Mouse (Mus musculus): ENCODE measurements at regions not wholly inside any gene's neighbourhood (a gene's known extent, or its start where the extent isn't known, plus 50 kb on each side); places are given as distances from the start of the nearest gene placed in this dataset.
"Not testable (repeated sequence)": the region's sequence is repeated elsewhere in the genome, so short reads cannot be mapped to it uniquely, and the experiment has no call there.

GRCm38 (mm10) chr10:33027055-33027454 lies 53.3 kb upstream of the Trdn start:
- DNase-seq: peak; percentile 32

- no peak for DNase-seq
Observed at GRCm38 (mm10) chr10:33022254-33022653, 58.1 kb upstream of the Trdn start.

GRCm38 (mm10) chr10:32984727-32985587 lies 94.7 kb upstream of the Nkain2 start:
- DNase-seq: no peak

- DNase-seq: not testable (repeated sequence)
Observed at GRCm38 (mm10) chr10:32958286-32959043, 68.2 kb upstream of the Nkain2 start.

- DNase-seq: not testable (repeated sequence)
Observed at GRCm38 (mm10) chr10:32957476-32957875, 67.2 kb upstream of the Nkain2 start.

- not testable (repeated sequence) for DNase-seq
Observed at GRCm38 (mm10) chr10:32953771-32954170, 63.5 kb upstream of the Nkain2 start.

- no peak for DNase-seq
Observed at GRCm38 (mm10) chr10:32952494-32952893, 62.2 kb upstream of the Nkain2 start.

GRCm38 (mm10) chr10:32943026-32943425 lies 52.8 kb upstream of the Nkain2 start:
- DNase-seq: no peak

Measured in gastrocnemius, postnatal 25 days (tissue).